Mouse (Mus musculus) olfactory bulb, adult 2 months (tissue): ENCODE results near the gene Sox5. TPM values are rescaled to one million over a fixed set of nuclear protein-coding genes. Genes with fewer than 3 reads are reported as not detected.

Source experiments
- H3K27ac ChIP-seq: fragments of 200-500 bp; 2 replicates; pipeline ENCODE4 v1.5.1; 2012; ENCODE audit warnings: low read depth, low read length; ENCODE audit not compliant: insufficient read depth
- H3K4me1 ChIP-seq: fragments of 200-500 bp; 2 replicates; pipeline ENCODE4 v1.6.1; 2012; ENCODE audit warnings: low read length; ENCODE audit not compliant: control insufficient read depth, insufficient read depth
- H3K4me3 ChIP-seq: fragments of 200-500 bp; 2 replicates; pipeline ENCODE4 v1.5.1; 2012; ENCODE audit warnings: mild to moderate bottlenecking, low read depth, low read length, moderate library complexity; ENCODE audit not compliant: insufficient read depth
- CTCF ChIP-seq: fragments of 200-500 bp; IDR thresholded peaks from 2 replicates; pipeline ENCODE4 v1.5.1; 2012; ENCODE audit warnings: low read depth, mild to moderate bottlenecking, low read length, moderate library complexity; ENCODE audit not compliant: insufficient read depth
- POLR2A ChIP-seq: fragments of 200-500 bp; IDR thresholded peaks from 2 replicates; pipeline ENCODE4 v1.6.1; 2012; ENCODE audit warnings: mild to moderate bottlenecking, low read depth, low read length, moderate library complexity; ENCODE audit not compliant: insufficient read depth
- WGBS: fragments of 180-500 bp; shearing (Covaris S2); methylation state at CpG from one replicate; pipeline ENCODE4 v1.1.7; 2018; 5-methylcytosine and 5-hydroxymethylcytosine counted together
- polyA plus RNA-seq: library from polyadenylated mRNA; stranded (reverse); fragments of >200 nt; gene quantifications from 2 replicates; pipeline ENCODE4 v1.2.4, GENCODE M21; 2012; ENCODE audit warnings: low replicate concordance; ENCODE audit not compliant: missing spikeins, insufficient read depth, insufficient read length

Sox5 gene
- polyA plus RNA-seq, 1 experiment, result not detected

DNA sequence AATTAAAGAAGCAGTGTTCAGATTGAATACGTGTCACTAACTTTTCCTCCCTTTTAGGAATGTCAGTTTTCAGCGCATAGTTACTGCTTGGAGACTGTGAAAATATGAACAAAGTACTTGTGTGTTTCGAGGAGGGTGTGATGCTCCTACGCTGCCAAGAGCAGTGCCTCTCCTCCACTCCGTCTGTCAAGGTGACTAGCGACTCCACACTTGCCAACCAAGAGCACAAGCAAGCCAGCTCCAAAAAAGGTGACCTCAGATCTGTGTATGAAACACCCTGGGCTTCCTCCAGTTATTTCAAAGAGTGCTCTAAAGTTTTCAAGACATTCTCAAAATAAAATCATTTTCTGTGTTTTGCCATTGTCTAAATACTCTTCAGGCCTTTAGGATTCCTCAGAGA, 271.6 kb downstream of the Sox5 start:
- Histone ChIP-seq H3K4me1 (peaks cover 4% of the 10 kb centered on the region; the same call in 1 of the 2 replicates), H3K4me3 (no peak overlapping the region), H3K27ac (no peak overlapping the region)
- TF ChIP-seq CTCF (no peak), POLR2A (no peak)
- WGBS, result 94% methylated on average over 6 of the region's 6 CpGs

GRCm38 (mm10) chr6:144504197-144504551, 277.6 kb downstream of the Sox5 start:
- WGBS, result 62% methylated on average over 5 of the region's 5 CpGs
- Histone ChIP-seq H3K27ac (no peak overlapping the region), H3K4me3 (no peak overlapping the region), H3K4me1 (no peaks in the 10 kb centered on the region)
- TF ChIP-seq CTCF, result no peak
- no peak for TF ChIP-seq POLR2A

GRCm38 (mm10) chr6:144503399-144504196, 278.2 kb downstream of the Sox5 start:
- TF ChIP-seq CTCF (no peak), POLR2A (no peak)

GRCm38 (mm10) chr6:144501439-144501838, 280.3 kb downstream of the Sox5 start:
- H3K4me3 ChIP-seq, result no peak overlapping the region
- no peak for TF ChIP-seq CTCF
- no peak for TF ChIP-seq POLR2A
- H3K4me1 ChIP-seq, result no peaks in the 10 kb centered on the region
- no peak overlapping the region for H3K27ac ChIP-seq
- WGBS, result 91% methylated on average over 5 of the region's 5 CpGs

More at GRCm38 (mm10) chr6:144503399-144504196, 278.2 kb downstream of the Sox5 start:
- Histone ChIP-seq H3K4me1 (no peaks in the 10 kb centered on the region), H3K4me3 (no peak overlapping the region), H3K27ac (no peak overlapping the region)
- WGBS, result 68% methylated on average over 11 of the region's 11 CpGs

GRCm38 (mm10) chr6:144498177-144498576, 283.6 kb downstream of the Sox5 start:
- Histone ChIP-seq H3K4me3 (no peak overlapping the region), H3K4me1 (no peaks in the 10 kb centered on the region), H3K27ac (no peak overlapping the region)
- 94% methylated on average over 5 of the region's 5 CpGs for WGBS
- TF ChIP-seq POLR2A (no peak), CTCF (0 out of 2 replicates have a peak, but pooled peaks have one; percentile 12)

GRCm38 (mm10) chr6:144491761-144492415, 289.9 kb downstream of the Sox5 start:
- 88% methylated on average over 11 of the region's 11 CpGs for WGBS
- Histone ChIP-seq H3K4me1 (no peaks in the 10 kb centered on the region), H3K27ac (no peak overlapping the region), H3K4me3 (no peak overlapping the region)
- TF ChIP-seq POLR2A (no peak), CTCF (no peak)

DNA sequence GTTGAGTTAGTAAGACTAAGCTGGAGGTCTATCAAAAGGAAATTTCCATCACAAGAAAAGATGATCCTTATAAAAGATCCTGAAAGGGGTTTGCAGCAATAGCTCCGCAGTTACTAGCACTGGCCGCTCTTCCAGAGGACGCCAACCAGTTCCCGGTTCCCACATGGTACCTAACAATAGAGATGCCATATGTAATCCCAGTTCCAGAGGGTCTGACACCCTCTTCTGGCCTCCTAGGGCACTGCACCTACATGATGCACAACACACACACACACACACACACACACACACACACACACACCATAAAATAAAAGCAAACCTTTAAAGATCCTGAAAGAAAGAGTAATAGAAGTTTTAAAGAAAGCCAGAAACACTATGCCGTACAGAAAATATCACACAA, 290.9 kb downstream of the Sox5 start:
- H3K4me1 ChIP-seq, result no peaks in the 10 kb centered on the region
- TF ChIP-seq POLR2A (no peak), CTCF (no peak)
- no peak overlapping the region for H3K4me3 ChIP-seq
- WGBS, result 97% methylated on average over 5 of the region's 5 CpGs
- no peak overlapping the region for H3K27ac ChIP-seq

GRCm38 (mm10) chr6:144485578-144485977, 296.2 kb downstream of the Sox5 start:
- TF ChIP-seq POLR2A (no peak), CTCF (no peak)
- Histone ChIP-seq H3K4me3 (no peak overlapping the region), H3K27ac (no peak overlapping the region), H3K4me1 (no peaks in the 10 kb centered on the region)
- 98% methylated on average over 6 of the region's 6 CpGs for WGBS

DNA sequence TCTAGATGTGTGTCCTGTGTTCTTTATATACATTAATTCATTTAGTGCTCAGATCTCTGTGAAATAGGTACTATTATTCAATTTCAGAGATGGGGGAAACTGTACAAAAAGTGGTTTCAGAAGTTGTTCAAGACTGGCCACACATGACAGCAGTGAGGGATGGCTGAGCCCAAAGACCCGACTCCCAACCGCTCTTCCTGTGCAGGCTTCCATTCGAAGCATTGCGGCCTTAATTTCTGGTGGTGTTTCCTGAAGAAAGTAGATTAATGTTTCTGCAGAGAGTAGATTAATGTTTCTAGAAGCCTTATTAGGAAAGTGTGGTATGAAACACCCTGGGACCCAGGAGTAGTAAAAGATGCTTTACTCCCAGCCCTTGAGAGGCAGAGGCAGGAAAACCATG, 298.6 kb downstream of the Sox5 start:
- 95% methylated on average over 4 of the region's 4 CpGs for WGBS
- no peaks in the 10 kb centered on the region for H3K4me1 ChIP-seq
- TF ChIP-seq CTCF (no peak), POLR2A (no peak)

More for the DNA sequence above, 298.6 kb downstream of the Sox5 start:
- H3K27ac ChIP-seq, result no peak overlapping the region
- no peak overlapping the region for H3K4me3 ChIP-seq
